Comparison of ENCODE assay signal across 17 mouse cellular contexts in genomic region chr9:85635438-85636130, GRCm38 (mm10).
DNase-seq lines count a peak whose midpoint lies in the region; ATAC-seq lines count a peak whose summit lies in the region.
"Had no signal": no experiment of that assay in that cellular context is flagged by ENCODE, and none has a peak within 500 bp of the region (broad histone marks: within the 10 kb centered on the region; RNA-seq: fewer than 3 reads in every experiment).

No protein-coding gene starts in this region.

- no peak overlapping the region for H3K9ac ChIP-seq in forebrain, embryonic 15.5 days (replicated peaks)
- H3K9ac ChIP-seq in forebrain, embryonic 16.5 days (replicated peaks; ENCODE audit: low read depth, low read length), result no peak overlapping the region
- H3K9ac ChIP-seq in hindbrain, embryonic 16.5 days (ENCODE audit: low read depth, low read length), result no peak overlapping the region
- H3K9ac ChIP-seq: heart, embryonic 15.5 days; liver, embryonic 13.5 days; neural tube, embryonic 12.5 days; stomach, embryonic 15.5 days had no signal

- WGBS in forebrain, embryonic 15.5 days, result 78% methylated on average over 12 of the region's 12 CpGs
- WGBS in forebrain, embryonic 16.5 days, result 84% methylated on average over 12 of the region's 12 CpGs
- WGBS in hindbrain, embryonic 16.5 days, result 77% methylated on average over 12 of the region's 12 CpGs

- no peaks in the 10 kb centered on the region for H3K27me3 ChIP-seq in forebrain, embryonic 15.5 days
- H3K27me3 ChIP-seq in forebrain, embryonic 16.5 days (replicated peaks; ENCODE audit: control insufficient read depth, insufficient read depth, low read length), result no peaks in the 10 kb centered on the region
- H3K27me3 ChIP-seq in hindbrain, embryonic 16.5 days (replicated peaks; ENCODE audit: control insufficient read depth, insufficient read depth, low read length), result no peaks in the 10 kb centered on the region
- H3K27me3 ChIP-seq: heart, embryonic 15.5 days; liver, embryonic 13.5 days; neural tube, embryonic 12.5 days; stomach, embryonic 15.5 days had no signal

- H3K4me2 ChIP-seq in forebrain, embryonic 15.5 days (replicated peaks), result no peak overlapping the region
- H3K4me2 ChIP-seq in forebrain, embryonic 16.5 days (ENCODE audit: low read length), result no peak overlapping the region
- peak overlapping the region; percentile 6; the same call in 1 of the 2 replicates for H3K4me2 ChIP-seq in hindbrain, embryonic 16.5 days (ENCODE audit: low read length)
- H3K4me2 ChIP-seq: heart, embryonic 15.5 days; liver, embryonic 13.5 days; neural tube, embryonic 12.5 days; stomach, embryonic 15.5 days had no signal

- H3K27ac ChIP-seq in forebrain, embryonic 15.5 days (replicated peaks), result no peak overlapping the region
- H3K27ac ChIP-seq in forebrain, embryonic 16.5 days (ENCODE audit: low read length), result no peak overlapping the region
- H3K27ac ChIP-seq in hindbrain, embryonic 16.5 days (ENCODE audit: low read depth, low read length), result no peak overlapping the region
- H3K27ac ChIP-seq: heart, embryonic 15.5 days; liver, embryonic 13.5 days; neural tube, embryonic 12.5 days; stomach, embryonic 15.5 days had no signal

- H3K9me3 ChIP-seq in forebrain, embryonic 15.5 days, result no peaks in the 10 kb centered on the region
- H3K9me3 ChIP-seq in forebrain, embryonic 16.5 days (ENCODE audit: control insufficient read depth, low read length), result no peaks in the 10 kb centered on the region; the same call in 1 of the 2 replicates
- no peaks in the 10 kb centered on the region for H3K9me3 ChIP-seq in hindbrain, embryonic 16.5 days (ENCODE audit: control insufficient read depth, low read length)
- H3K9me3 ChIP-seq: G1E; heart, embryonic 15.5 days; neural tube, embryonic 12.5 days; stomach, embryonic 15.5 days had no signal

- DNase-seq in ES-CJ7 (ENCODE audit: low read depth, low spot score), result peak; percentile 68
- peak; percentile 26 for DNase-seq in retina, embryonic 14.5 days (ENCODE audit: low spot score)
- DNase-seq in lung, postnatal 4 days, result no peak
- DNase-seq in kidney, adult 11 months, result no peak
- DNase-seq: B cell, adult 2 months; cerebellum, postnatal 25 days; kidney, postnatal 4 days; liver, embryonic 13.5 days; thymus, postnatal 36 days had no signal

- H3K4me3 ChIP-seq in forebrain, embryonic 15.5 days, result no peak overlapping the region
- H3K4me3 ChIP-seq in forebrain, embryonic 16.5 days (replicated peaks; ENCODE audit: low read length), result no peak overlapping the region
- no peak overlapping the region for H3K4me3 ChIP-seq in hindbrain, embryonic 16.5 days (ENCODE audit: low read length)
- H3K4me3 ChIP-seq: heart, embryonic 15.5 days; liver, embryonic 13.5 days; neural tube, embryonic 12.5 days; stomach, embryonic 15.5 days had no signal

- H3K4me1 ChIP-seq in forebrain, embryonic 15.5 days, result no peaks in the 10 kb centered on the region
- no peaks in the 10 kb centered on the region for H3K4me1 ChIP-seq in forebrain, embryonic 16.5 days (replicated peaks; ENCODE audit: control insufficient read depth, insufficient read depth, low read length)
- no peaks in the 10 kb centered on the region for H3K4me1 ChIP-seq in hindbrain, embryonic 16.5 days (ENCODE audit: control insufficient read depth, insufficient read depth, low read depth, low read length)
- H3K4me1 ChIP-seq: heart, embryonic 15.5 days; liver, embryonic 13.5 days; neural tube, embryonic 12.5 days; stomach, embryonic 15.5 days had no signal

- H3K36me3 ChIP-seq in forebrain, embryonic 15.5 days, result no peaks in the 10 kb centered on the region
- H3K36me3 ChIP-seq in forebrain, embryonic 16.5 days (ENCODE audit: control insufficient read depth, insufficient read depth), result no peaks in the 10 kb centered on the region
- no peaks in the 10 kb centered on the region for H3K36me3 ChIP-seq in hindbrain, embryonic 16.5 days (ENCODE audit: control insufficient read depth, insufficient read depth, low read length)
- H3K36me3 ChIP-seq: G1E; heart, embryonic 15.5 days; liver, embryonic 13.5 days; neural tube, embryonic 12.5 days; stomach, embryonic 15.5 days had no signal

- ATAC-seq in forebrain, embryonic 15.5 days (replicated peaks), result 0 out of 2 replicates have a peak, but pooled peaks have one; percentile 41
- ATAC-seq in forebrain, embryonic 16.5 days, result no peak
- ATAC-seq in hindbrain, embryonic 16.5 days, result peak; percentile 60; the same call in 1 of the 2 replicates
- ATAC-seq: lung, postnatal 0 days had no signal

Comparison
In these comparisons a context has a peak if more than half of its experiments do, and no peak if none do; other contexts are left out.
1. DNase-seq: peak in ES-CJ7 (single experiment) and retina, embryonic 14.5 days (single experiment); none in lung, postnatal 4 days (0 of 2) and kidney, adult 11 months (single experiment).